Mouse (Mus musculus): ENCODE data around the gene Slc25a23.

GRCm38 (mm10) chr17:56996506-56996905 is 63.2 kb downstream of the Slc25a23 start:
- TF ChIP-seq REST (IDR thresholded peaks at IDR 0.05; ENCODE audit: insufficient read depth, insufficient read length) (no peak), CEBPB (IDR thresholded peaks at IDR 0.05; ENCODE audit: insufficient read depth, poor library complexity, severe bottlenecking) (no peak)
